Mouse (Mus musculus) splenic B cell, adult 2 months (primary cell): ENCODE data around the gene Slc8a1.
A peak's percentile ranks its signal among the peaks of the same experiment; 100 is the strongest.

ENCODE experiments used
- DNase-seq: peaks from one replicate; pipeline ENCODE4 v3.0.0-alpha.2; 2011; ENCODE audit warnings: low read depth, low spot score
- H3K27me3 ChIP-seq: 2 replicates; pipeline ENCODE4 v1.6.1; 2012; ENCODE audit warnings: mild to moderate bottlenecking, low read length, moderate library complexity, mixed read lengths; ENCODE audit not compliant: control insufficient read depth, poor library complexity, insufficient read depth, severe bottlenecking
- H3K36me3 ChIP-seq: 2 replicates; pipeline ENCODE4 v1.6.1; 2012; ENCODE audit warnings: mild to moderate bottlenecking, low read length, moderate library complexity, mixed read lengths; ENCODE audit not compliant: control insufficient read depth, poor library complexity, insufficient read depth, severe bottlenecking

Gene Slc8a1

DNA sequence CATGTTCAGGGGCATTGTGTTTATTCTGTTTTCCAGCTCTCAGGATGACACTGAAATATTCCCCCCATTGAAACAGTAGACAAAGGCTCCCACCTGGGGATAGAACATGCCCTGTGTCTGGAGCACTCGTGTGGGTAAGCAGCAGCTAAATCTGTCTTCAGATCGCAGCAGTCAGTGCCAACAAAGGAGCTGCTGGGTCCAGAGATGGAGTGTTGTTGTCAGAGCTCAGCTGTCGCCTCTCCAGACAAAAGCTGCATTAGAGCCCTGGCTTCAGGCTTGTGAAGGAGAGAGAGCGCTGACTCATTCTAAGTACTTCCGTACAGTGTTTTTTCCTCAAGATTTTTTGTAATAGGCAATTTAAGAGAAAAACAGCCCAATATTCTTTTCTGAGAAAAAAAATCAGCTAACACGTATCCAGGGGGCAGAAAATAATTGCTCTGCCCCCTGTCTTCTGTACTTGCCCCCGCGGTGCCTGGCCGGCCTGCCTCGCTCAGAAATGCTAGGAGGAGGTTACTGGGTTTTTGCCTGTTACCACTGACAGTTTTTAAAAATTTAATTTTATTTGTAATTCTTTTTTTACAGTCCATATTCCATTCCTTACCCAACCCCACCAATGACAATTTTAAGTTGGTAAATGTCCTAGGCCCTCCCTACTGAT is 318.2 kb downstream of the Slc8a1 start:
- H3K36me3 ChIP-seq = no peaks in the 10 kb centered on the region
- DNase-seq = no peak
- H3K27me3 ChIP-seq = no peaks in the 10 kb centered on the region

DNA sequence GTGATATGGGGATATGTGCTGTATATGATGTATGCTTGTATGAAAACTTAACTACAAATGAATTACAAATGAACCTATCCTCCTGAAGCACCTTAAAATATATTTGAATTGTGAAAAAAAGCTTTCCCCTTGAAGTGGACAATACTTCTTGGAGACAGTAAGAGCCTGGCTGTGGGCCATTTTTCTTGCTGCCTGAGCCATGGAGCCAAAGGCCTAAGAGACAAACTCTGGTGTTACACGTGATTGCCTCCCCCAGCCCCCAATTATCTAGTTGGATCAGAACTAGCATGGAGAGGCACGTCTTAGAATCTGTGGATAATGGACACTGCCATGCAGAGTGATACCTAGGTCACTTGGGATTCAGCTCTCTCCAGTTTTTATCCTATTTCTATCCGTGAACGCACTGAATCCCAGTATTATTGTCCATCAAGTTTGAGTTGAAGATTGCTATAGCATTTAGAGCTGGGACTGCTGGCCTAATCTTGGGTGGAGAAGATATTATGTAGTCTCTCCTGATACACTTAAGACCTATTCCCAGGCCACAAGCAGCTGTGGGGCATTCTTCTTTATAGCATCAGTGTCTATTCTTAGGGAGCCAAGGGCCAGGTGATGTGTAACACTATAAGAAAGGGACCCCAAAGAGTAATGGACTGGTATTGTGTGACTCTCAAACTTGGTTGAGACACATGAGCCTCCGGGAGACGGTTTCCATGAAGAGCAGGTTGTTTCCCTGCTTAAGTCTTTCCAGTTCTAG is 321.6 kb downstream of the Slc8a1 start:
- Histone ChIP-seq H3K27me3 (no peaks in the 10 kb centered on the region), H3K36me3 (no peaks in the 10 kb centered on the region)
- DNase-seq = no peak

DNA sequence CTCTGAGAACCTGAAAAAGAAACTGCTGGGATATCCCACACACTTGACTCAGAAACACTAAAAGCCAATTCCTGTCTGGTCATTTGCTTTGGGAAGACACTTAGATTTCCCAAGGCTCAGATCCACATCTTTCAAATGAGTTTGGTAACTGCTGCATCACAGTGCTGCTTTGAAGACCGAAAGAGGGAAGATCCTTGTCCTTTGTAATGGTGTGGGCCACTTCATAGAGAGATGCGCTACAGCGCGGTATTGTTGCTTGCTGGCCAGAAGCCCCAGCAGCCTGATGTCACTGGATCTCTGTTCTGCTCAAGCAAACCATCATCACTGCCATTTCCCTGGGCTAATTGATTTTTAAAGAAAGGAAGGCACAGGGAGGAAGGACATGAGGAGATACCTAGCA is 325.4 kb downstream of the Slc8a1 start:
- no peaks in the 10 kb centered on the region for H3K27me3 ChIP-seq
- no peak for DNase-seq
- H3K36me3 ChIP-seq = no peaks in the 10 kb centered on the region

DNA sequence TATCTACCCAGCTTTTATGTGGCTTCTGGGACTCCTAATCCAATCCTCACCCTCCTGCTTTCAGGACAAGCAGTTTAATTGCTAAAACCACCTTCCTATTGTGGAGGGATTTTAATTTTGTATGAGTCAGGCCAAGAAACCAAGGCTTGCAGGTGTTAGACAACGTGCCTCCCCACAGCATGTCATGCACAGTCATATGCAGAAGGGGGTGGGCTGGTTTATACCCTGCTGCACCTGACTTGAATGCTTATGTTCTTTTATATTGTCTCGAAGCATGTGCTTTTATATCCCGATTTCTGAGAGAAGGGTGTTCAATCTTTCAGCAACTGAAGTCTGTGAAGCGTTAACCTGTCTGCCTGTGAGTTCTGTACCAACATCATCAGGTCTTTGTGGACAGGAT is 334.0 kb downstream of the Slc8a1 start:
- no peaks in the 10 kb centered on the region for H3K36me3 ChIP-seq
- no peaks in the 10 kb centered on the region for H3K27me3 ChIP-seq
- DNase-seq = no peak

DNA sequence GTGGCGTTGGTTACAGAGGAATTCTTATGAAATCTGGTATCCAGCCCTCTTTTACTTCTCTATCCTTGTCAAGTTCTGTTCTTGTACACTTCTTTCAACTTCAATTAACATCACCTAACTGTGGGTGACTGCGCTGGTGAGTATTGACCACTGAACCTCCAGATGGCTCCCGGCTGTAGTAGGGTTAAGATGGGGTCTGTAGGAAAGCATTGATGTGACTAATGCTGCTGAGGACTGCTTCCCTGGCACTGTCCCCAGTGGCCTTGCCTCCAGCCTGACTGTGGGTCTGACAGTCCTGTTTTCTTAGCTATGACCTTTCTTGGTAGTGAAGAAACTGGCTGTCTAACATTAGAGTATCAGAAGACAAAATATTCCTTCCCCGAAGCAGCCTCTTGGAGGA is 335.1 kb downstream of the Slc8a1 start:
- H3K27me3 ChIP-seq = no peaks in the 10 kb centered on the region
- no peak for DNase-seq

DNA sequence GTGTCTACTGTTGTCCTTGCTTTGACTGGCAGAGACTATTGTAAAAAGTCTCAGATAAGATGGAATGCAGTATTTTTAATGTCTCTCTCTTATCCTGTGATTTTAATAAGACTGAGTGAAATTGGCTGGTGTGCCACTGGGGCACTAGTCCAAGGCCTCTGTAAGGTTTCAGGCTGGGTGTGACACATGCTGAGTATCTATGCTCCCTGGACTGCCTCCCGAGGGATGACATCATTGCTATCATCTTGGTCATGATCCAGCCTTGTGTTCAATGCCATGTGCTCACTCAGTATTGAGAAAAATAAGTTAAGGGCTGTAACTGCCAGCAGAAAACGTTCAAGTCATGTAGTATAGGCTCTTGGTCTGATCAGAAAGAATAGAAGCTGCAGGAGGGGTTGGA is 335.5 kb downstream of the Slc8a1 start:
- Histone ChIP-seq H3K36me3 (no peaks in the 10 kb centered on the region), H3K27me3 (no peaks in the 10 kb centered on the region)
- no peak for DNase-seq

More for the DNA sequence above, 335.1 kb downstream of the Slc8a1 start:
- no peaks in the 10 kb centered on the region for H3K36me3 ChIP-seq

DNA sequence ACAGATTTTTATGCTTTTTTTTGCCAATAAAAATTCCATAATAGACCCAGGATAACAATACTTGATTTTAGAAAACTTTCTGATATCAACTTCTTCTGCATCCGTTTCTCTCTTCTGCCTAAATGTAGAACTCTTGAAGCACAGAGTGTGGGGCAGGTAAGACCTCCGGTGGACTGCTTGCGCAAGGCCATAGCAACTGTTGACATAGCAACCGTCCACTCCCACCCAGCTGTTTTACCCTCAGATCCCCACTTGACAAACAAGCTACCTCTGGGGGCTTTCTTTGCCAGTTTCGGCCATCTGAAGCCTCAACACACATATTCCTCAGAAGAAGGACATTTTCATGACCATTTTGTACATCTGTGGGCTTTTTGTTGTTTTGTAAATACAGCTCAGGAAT is 337.8 kb downstream of the Slc8a1 start:
- no peaks in the 10 kb centered on the region for H3K36me3 ChIP-seq
- no peaks in the 10 kb centered on the region for H3K27me3 ChIP-seq
- no peak for DNase-seq

DNA sequence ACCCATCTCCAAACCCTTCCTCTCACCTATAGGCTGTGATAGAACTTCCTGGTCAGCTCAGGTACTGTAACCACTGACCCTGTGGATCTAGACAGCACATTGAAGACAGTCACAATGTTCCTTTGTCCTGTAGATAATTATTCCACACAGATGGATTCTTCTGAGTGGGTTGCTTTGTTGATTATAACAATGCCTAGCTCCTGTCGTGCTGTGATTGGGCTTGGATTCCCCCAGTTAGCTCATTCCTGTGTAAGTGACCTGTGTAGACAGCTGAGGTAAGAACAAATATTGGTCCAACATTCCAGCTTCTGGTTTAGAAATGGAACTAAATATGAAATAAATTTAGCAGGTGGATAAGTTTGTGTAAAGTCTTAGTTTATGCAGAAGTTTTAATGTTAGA is 340.7 kb downstream of the Slc8a1 start:
- DNase-seq = no peak
- Histone ChIP-seq H3K27me3 (no peaks in the 10 kb centered on the region), H3K36me3 (no peaks in the 10 kb centered on the region)

DNA sequence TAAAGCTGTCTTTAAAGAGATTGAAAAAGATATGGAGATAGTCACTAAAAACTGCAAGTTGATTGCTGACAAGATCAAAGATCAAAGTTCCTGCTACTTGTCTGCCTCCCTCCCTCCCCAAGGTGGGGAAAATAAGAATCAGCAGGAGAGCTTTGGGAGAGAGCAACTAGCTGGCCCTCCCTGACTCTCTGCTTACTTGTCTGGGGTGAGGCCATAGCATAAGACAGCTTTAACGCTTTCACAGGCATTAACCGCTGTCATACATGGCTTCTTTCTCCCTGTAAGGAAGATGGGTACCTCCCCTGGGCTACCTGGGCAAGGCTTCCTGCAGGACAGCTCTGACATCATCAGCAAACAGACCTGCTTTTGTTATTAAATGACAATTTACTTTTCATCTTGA is 344.1 kb downstream of the Slc8a1 start:
- Histone ChIP-seq H3K27me3 (no peaks in the 10 kb centered on the region), H3K36me3 (no peaks in the 10 kb centered on the region)
- no peak for DNase-seq

DNA sequence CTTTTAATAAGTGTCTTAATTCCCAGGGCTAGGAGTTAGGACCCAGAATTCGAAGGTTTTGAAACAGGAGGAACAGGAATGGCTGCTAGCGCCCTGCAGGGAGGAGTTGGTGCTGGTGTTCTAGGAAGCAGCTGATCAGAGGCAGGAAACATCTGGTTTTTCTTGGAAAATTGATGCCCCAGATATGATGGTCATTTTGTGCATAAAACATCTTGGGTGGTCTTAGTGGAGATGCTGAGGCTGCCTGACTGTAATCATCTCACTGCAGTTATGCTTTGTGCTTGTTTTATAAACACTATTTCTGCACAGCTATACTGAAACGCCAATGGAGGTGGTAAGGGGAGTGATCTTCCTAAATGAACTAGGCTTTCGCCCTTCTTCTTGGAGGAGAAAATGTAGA is 345.1 kb downstream of the Slc8a1 start:
- Histone ChIP-seq H3K27me3 (no peaks in the 10 kb centered on the region), H3K36me3 (no peaks in the 10 kb centered on the region)
- no peak for DNase-seq

DNA sequence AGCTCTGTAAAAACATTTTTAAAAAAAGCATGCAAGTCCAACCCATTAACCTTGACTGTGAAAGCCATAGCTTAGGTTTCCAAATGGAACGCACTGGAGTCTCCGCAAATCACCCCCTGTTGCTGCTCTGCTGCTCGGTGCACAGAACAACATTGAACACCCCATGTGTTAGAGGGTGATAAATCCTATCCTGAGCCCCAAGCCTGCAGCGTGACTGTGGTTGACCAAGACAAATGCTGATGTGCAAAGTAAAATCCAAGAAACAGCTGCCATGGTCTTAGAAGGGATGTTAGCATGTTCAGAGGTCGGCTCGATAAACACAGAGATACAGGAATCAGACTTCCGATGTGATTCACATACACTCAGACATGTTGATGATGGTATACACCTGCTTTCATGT is 346.7 kb downstream of the Slc8a1 start:
- H3K36me3 ChIP-seq = no peaks in the 10 kb centered on the region
- H3K27me3 ChIP-seq = no peaks in the 10 kb centered on the region
- no peak for DNase-seq

DNA sequence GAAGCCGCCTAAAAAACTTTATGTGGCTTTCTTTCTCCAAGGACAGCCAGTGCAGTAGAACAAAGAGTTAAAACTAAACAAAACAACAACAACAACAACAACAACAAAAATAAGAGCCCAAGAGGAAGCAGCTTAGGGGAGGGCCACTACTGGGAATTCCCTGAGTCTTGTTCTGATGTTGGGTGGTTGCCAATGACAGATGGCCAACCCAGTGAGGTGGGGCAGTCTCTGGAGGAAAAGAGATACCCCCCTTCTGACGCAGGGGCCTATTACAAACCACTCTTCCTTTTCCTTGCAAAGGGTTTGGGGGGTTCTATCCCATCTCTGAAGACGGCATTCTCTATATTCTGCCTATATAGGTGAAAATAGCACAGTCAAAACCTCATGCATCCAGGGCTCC is 347.4 kb downstream of the Slc8a1 start:
- no peak for DNase-seq
- H3K27me3 ChIP-seq = no peaks in the 10 kb centered on the region

DNA sequence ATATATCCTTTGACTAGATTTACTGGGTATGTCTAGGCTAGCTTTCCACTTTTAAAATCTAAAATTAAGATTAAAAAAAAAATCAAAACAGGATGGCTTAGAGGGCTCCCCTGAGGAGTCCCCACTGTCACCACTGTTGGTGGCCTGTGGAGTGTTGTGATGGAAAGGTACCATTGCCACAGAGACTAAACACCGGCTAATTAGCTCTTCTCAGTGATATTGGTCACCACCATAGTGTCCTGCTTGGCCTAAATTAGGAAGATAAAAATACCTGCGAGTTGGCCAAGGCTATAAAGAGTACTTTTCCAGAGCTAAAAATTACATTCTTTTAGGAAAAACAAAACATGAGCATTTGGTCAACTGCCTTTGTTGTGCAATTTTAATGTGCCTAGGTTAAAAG is 352.1 kb downstream of the Slc8a1 start:
- Histone ChIP-seq H3K36me3 (no peaks in the 10 kb centered on the region), H3K27me3 (no peaks in the 10 kb centered on the region)
- no peak for DNase-seq

More for the DNA sequence above, 347.4 kb downstream of the Slc8a1 start:
- no peaks in the 10 kb centered on the region for H3K36me3 ChIP-seq

DNA sequence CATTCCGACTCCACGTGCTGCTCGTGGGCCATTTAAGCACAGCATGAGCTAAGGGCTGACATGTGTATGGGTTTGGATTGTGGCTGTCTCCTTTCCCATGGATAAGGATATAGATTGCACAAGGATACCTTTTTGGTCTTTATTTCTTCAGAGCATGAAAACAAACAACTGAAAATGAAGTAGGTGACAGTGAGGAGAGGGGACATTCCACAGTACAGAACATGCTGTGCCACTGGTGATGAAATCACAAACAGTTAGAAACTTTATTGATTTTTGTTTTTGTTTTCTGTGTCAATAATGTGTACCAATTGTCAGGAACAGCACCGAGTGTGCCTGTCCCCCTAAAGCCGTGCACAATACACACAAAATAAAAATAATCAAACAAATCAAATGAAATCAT is 352.7 kb downstream of the Slc8a1 start:
- Histone ChIP-seq H3K27me3 (no peaks in the 10 kb centered on the region), H3K36me3 (no peaks in the 10 kb centered on the region)
- no peak for DNase-seq

DNA sequence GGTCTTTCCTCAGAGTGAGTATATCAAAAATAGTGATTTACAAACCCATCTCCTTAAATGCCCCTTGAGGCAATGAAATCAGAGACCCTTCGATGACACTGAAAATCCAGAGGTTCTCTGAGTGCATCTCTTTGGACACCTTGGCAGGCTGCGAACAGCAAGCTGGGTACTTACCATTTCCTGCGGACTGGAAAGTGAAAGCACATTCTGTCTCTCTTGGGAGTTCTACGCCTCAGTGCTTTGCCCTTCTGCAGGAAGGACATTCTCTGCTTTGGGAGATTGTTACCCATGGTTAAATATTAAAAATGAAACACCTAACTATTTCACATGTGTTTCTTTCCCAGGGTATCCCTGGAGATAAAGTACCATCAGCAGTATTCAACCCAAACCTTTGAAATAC is 354.7 kb downstream of the Slc8a1 start:
- no peaks in the 10 kb centered on the region for H3K36me3 ChIP-seq
- DNase-seq = peak; percentile 44
- no peaks in the 10 kb centered on the region for H3K27me3 ChIP-seq

DNA sequence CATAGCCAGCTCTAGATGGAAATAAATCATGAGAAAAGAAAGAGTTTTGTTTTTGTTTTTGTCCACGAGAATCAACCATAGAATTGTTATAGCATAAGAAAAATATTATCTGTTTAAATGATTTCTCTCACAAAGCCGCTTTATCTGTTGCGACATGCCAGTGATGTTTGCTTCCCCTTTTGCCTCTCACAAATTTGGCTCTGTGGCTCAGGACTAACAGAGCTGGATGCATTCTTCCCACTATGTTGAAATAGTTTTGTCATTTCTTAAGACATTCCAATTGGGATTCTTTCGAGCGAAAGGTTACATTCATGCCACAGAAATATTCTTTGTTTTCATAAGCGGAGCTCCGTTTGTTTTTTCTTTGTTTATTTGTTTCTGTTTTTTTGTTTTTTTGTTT is 359.7 kb downstream of the Slc8a1 start:
- Histone ChIP-seq H3K27me3 (no peaks in the 10 kb centered on the region), H3K36me3 (no peaks in the 10 kb centered on the region)
- no peak for DNase-seq
